Mouse (Mus musculus) CD4-positive, CD25-positive, alpha-beta regulatory T cell, adult 2 months (primary cell): ENCODE data around the gene Hecw2.

ENCODE experiments used
- DNase-seq: peaks from one replicate; pipeline ENCODE4 v3.0.0-alpha.2; 2012; ENCODE audit warnings: low read depth, low spot score

Gene Hecw2

DNA sequence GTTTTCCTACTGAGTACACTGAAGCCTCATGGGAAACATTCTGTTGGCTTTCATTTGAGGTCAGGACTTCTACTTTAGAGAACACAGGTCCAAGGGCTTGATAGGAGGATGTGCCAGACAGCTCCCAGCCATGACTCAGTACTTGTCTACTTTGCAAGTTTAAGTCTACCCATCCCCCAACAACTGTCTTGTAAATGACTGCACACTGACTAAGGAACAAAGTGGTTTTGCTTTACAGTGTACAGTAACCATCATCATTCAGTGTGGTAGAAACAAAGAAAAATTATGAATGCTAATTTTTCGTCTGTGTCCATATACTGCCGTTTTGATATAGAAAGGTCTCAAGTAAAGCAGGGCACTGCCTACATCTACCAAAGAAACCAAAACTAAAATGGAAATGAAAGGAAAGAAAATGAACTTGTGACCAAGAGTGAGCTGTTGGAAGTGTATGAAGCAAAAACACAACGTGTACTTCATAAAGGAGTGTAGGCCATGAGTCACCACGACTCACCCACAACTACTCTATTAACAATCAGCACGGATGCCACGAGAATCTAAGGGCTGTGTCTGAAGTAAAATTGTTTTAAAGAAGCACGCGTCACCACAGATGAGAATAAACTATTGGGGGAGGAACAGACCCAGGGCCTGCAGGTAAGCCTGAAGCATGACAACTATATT is 356.6 kb downstream of the Hecw2 start:
- DNase-seq, result peak; percentile 60

GRCm38 (mm10) chr1:53830286-53830685 is 364.7 kb downstream of the Hecw2 start:
- DNase-seq, result no peak

GRCm38 (mm10) chr1:53829089-53829488 is 365.9 kb downstream of the Hecw2 start:
- no peak for DNase-seq

DNA sequence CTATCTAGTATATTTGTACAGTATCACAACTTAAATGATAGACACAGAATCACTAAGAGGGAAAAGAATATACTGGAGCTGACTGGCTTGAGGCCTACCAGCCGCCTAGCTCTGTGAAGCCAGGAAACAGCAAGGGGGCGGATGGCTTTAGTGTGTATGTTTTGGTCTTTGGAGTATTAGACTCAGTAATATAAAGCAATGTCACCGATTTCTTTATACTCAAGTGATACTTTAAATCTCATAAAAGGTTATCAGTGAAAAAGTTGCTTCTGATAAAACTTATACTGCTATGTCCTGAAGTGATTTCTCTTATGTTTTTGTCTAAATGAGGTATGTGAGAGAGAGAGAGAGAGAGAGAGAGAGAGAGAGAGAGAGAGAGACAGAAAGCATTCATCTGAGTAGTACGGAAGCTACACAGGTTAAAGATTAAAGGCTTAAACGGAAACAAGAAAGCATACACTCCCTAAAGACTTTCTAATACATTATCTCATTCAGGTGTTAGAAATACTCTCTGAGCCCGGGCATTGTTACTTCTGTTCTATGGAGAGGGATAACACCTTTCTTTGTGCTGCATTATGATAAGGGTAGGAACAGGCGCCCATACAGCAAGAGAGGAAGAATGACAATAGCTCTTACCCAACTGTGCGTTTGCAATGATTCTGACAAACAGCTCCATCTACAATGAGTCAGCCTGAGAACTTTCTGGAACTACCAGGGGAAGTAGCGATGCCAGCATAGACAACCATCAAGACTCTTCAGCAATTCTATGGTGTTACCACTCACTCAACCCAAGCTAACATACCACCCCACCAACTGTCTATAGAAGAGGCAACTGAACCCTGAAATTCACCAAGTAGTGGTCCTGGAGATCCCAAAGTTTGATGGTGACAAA is 370.3 kb downstream of the Hecw2 start:
- peak; percentile 52 for DNase-seq

GRCm38 (mm10) chr1:53823687-53824445 is 371.1 kb downstream of the Hecw2 start:
- DNase-seq, result peak; percentile 84

GRCm38 (mm10) chr1:53821983-53822382 is 373.0 kb downstream of the Hecw2 start:
- DNase-seq, result no peak

DNA sequence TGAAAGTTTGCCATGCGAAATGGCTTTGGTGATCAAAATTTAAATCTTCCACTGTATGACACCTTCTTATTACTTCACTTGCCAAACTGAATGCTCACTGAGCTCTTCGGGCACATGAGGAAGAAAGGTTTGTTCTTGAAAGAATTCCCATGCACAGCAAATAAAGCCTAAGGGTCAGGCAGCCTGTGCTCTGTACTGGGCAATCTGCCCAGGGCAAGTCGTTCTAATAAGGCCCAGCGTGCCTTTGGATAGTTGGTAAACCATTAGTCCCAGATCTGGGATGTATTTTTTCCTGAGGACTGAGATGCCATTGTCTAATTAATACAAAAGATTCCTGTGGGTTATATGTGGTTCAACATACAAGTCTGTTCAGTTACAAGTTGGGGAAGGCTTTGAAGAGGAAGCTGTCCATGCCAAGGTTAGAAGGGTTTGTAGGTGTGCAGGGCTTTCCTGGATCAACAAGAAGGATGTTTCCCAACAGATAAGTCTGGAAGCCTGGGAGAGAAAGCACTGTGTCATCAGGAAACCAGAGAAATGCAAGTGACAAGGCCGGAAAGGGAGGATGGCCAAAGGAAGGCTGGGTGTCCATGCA is 374.8 kb downstream of the Hecw2 start:
- DNase-seq, result no peak

GRCm38 (mm10) chr1:53818072-53818862 is 376.7 kb downstream of the Hecw2 start:
- no peak for DNase-seq

DNA sequence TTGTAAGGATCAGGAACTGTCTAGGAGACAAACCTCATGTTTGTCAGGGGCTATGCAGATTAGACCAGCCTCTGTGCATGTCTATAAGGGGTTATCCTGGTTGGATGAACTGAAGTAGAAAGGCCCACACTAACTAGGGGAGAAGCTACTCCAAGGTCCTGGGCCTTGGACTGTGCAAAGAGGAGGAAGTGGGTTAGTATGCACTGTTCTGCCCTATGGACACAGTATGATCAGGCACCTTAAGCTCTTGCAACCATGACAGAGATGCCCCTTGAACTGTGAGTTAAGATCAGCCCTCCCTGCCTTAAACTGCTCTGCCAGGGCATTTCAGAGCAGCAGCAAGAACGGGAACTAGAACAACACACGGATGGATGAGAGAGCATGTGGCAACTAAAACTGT is 378.6 kb downstream of the Hecw2 start:
- no peak for DNase-seq

GRCm38 (mm10) chr1:53814077-53814705 is 380.8 kb downstream of the Hecw2 start:
- peak; percentile 41 for DNase-seq

DNA sequence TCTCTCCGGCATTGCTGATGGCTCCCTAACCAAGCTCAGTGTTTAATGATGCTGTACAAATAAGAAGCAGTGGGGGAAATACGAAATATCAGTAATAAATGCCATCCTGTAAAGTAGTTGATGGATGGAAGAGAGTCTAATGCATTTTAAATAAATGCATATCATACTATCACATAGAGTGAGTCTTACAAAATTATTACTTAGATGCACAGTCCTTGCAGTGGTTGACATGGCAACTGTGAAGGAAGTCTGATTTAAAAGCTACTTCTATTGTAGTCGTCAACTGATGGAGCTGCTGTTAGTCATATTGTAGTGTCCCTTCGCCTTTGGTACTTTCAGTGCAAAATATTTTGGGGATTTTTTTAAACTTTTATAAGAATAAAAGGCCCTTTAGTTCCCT is 383.0 kb downstream of the Hecw2 start:
- DNase-seq, result no peak

DNA sequence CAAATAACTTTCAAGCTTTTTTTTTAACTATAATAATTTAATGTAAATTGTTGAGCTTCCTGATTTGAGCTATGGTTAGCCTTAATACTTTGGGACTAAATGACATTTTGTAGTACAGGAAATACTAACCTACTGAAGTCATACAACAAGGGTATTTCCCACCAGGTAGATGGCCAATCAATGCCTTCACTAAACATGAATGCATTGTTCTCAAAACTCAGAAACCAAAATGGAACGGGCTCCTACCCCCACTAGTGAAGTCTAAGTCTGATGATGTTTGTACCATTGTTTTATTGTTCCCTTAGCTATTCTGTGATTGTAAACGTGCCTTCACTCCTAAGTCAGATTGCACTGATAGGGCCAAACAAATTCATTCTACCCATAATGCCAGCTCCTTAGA is 386.7 kb downstream of the Hecw2 start:
- peak; percentile 56 for DNase-seq

DNA sequence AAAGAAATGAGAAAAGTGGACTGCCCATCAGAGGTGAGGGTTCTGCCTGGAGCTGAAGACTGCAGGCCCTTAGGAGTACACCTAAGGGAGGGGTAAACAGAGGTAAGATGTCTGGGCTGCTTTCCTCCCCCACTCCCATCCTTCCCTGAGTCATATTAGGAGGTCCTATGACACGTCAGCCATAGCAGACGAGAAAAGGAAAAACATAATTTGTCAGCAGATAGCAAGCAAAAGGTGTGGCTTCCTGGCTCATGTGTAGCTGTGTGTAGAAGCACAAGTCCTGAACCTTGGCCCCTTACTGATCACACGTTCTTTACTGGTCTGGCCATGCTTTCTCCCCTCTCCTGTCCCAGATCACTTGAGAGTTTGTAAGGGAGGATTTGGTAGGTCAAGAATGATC is 397.2 kb downstream of the Hecw2 start:
- peak; percentile 70 for DNase-seq

- DNase-seq, result peak; percentile 76
These were observed 397.9 kb downstream of the Hecw2 start for GRCm38 (mm10) chr1:53797074-53797473.

- DNase-seq, result peak; percentile 27
These were observed 398.7 kb downstream of the Hecw2 start for GRCm38 (mm10) chr1:53796271-53796670.

DNA sequence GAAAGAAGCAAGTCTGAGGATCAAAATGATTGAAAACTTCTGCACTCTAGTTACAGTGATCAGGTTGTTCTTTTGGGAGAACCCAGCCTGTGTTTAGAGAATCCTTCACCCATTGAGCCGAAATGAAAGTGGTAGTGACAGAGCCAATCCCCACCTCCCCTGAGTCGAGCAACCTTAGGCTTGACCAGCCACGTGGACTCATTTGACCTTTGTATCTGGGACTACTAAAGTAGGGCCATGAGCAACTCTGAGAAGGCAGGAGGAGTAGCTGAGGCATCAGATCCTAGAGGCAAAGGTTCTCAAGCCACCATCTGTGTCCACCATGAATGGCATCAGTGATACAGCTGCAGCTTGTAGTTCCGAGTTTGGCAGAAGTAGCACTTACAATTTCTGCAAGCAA is 399.4 kb downstream of the Hecw2 start:
- DNase-seq, result no peak

DNA sequence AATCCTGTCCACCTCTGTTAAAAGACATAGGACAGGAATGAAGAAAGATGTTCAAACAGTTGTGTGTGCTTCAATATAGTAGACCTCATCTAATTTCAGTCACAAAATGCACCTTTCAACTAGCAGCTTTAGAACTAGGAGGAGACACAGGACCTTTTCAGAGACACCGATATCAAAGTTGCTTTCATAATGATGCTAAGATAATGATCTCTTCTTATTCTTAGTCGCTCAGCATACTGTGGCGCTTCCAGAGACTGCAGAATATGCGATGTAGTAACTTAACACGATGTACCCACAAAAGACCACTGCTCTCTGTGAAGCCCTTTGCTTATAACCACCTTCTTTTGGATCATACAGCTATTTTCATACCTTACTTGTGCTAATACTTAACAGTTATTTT is 399.9 kb downstream of the Hecw2 start:
- DNase-seq, result peak; percentile 70

GRCm38 (mm10) chr1:53794279-53794678 is 400.7 kb downstream of the Hecw2 start:
- DNase-seq, result no peak

DNA sequence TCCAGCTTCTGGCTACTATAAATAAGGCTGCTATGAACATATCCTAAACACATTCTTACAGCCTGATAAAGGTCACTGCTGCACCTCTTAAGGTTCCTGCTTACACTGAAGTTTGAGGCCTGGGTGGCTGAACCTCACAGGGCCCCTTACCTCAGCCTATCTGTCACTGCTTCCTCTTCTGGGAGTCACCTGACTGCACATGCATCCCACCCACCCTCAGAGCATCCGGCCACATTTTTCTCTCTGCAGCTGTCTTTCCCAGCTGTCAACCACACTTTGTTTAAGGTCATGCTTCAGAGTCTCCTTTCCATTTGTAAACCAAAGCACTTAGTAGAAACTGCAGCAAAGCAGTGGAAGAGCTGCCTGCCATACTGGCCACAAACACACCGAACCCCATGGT is 403.6 kb downstream of the Hecw2 start:
- peak; percentile 79 for DNase-seq

- peak; percentile 97 for DNase-seq
These were observed 410.1 kb downstream of the Hecw2 start, which contains the start of gene Stk17b for GRCm38 (mm10) chr1:53784721-53785418. Gene Stk17b (minus strand): TSS chr1:53785224.
